Mouse (Mus musculus) forebrain, embryonic 15.5 days (tissue): ENCODE data around the gene Mus81. TPM values are rescaled to one million over a fixed set of nuclear protein-coding genes. Genes with fewer than 3 reads are reported as not detected.
"Not testable (repeated sequence)": the region's sequence is repeated elsewhere in the genome, so short reads cannot be mapped to it uniquely, and the experiment has no call there.

Source experiments
- ATAC-seq: fragments of 200-750 bp; cut with Nextera tagmentation; replicated peaks from 2 replicates; pipeline ENCODE4 v1.8.0; 2017; ENCODE audit warnings: mild to moderate bottlenecking, moderate TSS enrichment, moderate library complexity
- H3K27ac ChIP-seq: fragments of 300-500 bp; sonication (generic); replicated peaks from 2 replicates; pipeline ENCODE4 v1.5.1; 2015; ENCODE audit warnings: mild to moderate bottlenecking, inconsistent platforms
- H3K27me3 ChIP-seq: fragments of 300-500 bp; sonication (generic); 2 replicates; pipeline ENCODE4 v1.6.1; 2015; ENCODE audit warnings: inconsistent platforms
- H3K36me3 ChIP-seq: fragments of 300-500 bp; sonication (generic); 2 replicates; pipeline ENCODE4 v1.6.1; 2015; ENCODE audit warnings: mild to moderate bottlenecking, inconsistent platforms
- H3K4me1 ChIP-seq: fragments of 300-500 bp; sonication (generic); 2 replicates; pipeline ENCODE4 v1.6.1; 2015; ENCODE audit warnings: inconsistent platforms
- H3K4me2 ChIP-seq: fragments of 300-500 bp; sonication (generic); replicated peaks from 2 replicates; pipeline ENCODE4 v1.6.1; 2015; ENCODE audit warnings: mild to moderate bottlenecking, inconsistent platforms
- H3K4me3 ChIP-seq: fragments of 300-500 bp; sonication (generic); 2 replicates; pipeline ENCODE4 v1.5.1; 2015; ENCODE audit warnings: mild to moderate bottlenecking, inconsistent platforms
- H3K9ac ChIP-seq: fragments of 300-500 bp; sonication (generic); replicated peaks from 2 replicates; pipeline ENCODE4 v1.6.1; 2015; ENCODE audit warnings: mild to moderate bottlenecking, inconsistent platforms
- H3K9me3 ChIP-seq: fragments of 300-500 bp; sonication (generic); 2 replicates; pipeline ENCODE4 v1.6.1; 2016; ENCODE audit warnings: inconsistent platforms
- WGBS: fragments of 180-500 bp; shearing (Covaris S2); methylation state at CpG from one replicate; pipeline ENCODE4 v1.1.7; 2015; ENCODE audit warnings: mixed read lengths; 5-methylcytosine and 5-hydroxymethylcytosine counted together
- polyA plus RNA-seq: library from polyadenylated mRNA; unstranded; fragments of >200 nt; fragmentation: Nextera tagmentation; extraction: Ambion mirVana; gene quantifications from 2 replicates; pipeline ENCODE4 v1.2.1, GENCODE M21; 2015

The Mus81 gene
- polyA plus RNA-seq, 1 experiment from 2014 or later, result 60.7 TPM

GRCm38 (mm10) chr19:5511074-5511632 lies 23.0 kb upstream of the Mus81 start:
- 0 out of 2 replicates have a peak, but pooled peaks have one; percentile 16 for ATAC-seq
- H3K9me3 ChIP-seq, result no peaks in the 10 kb centered on the region
- H3K36me3 ChIP-seq, result no peaks in the 10 kb centered on the region
- H3K27me3 ChIP-seq, result no peaks in the 10 kb centered on the region
- 51% methylated on average over 14 of the region's 15 CpGs for WGBS
- H3K9ac ChIP-seq, result peak overlapping the region; percentile 49
- peak overlapping the region; percentile 71 for H3K4me2 ChIP-seq
- peak overlapping the region; percentile 77 for H3K27ac ChIP-seq
- peak overlapping the region; percentile 58 for H3K4me3 ChIP-seq
- H3K4me1 ChIP-seq, result peaks cover 27% of the 10 kb centered on the region

- H3K4me3 ChIP-seq, result peak within 1 kb of the TSS; percentile 58
- ATAC-seq, result peak; percentile 99
- H3K27ac ChIP-seq, result peak within 1 kb of the TSS; percentile 77
- 3% methylated on average over 47 of the region's 47 CpGs for WGBS
- no peaks in the 10 kb centered on the region for H3K9me3 ChIP-seq
- no peaks in the 10 kb centered on the region for H3K27me3 ChIP-seq
- no peaks in the 10 kb centered on the region for H3K36me3 ChIP-seq
- H3K4me2 ChIP-seq, result peak within 1 kb of the TSS; percentile 71
- peak within 1 kb of the TSS; percentile 59 for H3K9ac ChIP-seq
- H3K4me1 ChIP-seq, result peaks cover 27% of the 10 kb centered on the region
These were observed 22.1 kb upstream of the Mus81 start, which contains the start of gene Snx32 for GRCm38 (mm10) chr19:5510031-5511026. Gene Snx32, minus strand, starts transcription at chr19:5510538.

GRCm38 (mm10) chr19:5503687-5504086 lies 15.5 kb upstream of the Mus81 start, which contains the start of gene 1700020D05Rik:
Gene 1700020D05Rik, minus strand, starts transcription at chr19:5503787.
- no peak for ATAC-seq
- peaks cover 3% of the 10 kb centered on the region; the same call in 1 of the 2 replicates for H3K36me3 ChIP-seq
- 60% methylated on average over 17 of the region's 17 CpGs for WGBS

GRCm38 (mm10) chr19:5500330-5500875 lies 12.2 kb upstream of the Mus81 start:
- H3K36me3 ChIP-seq, result peaks cover 29% of the 10 kb centered on the region
- H3K9ac ChIP-seq, result no peak overlapping the region
- no peaks in the 10 kb centered on the region for H3K9me3 ChIP-seq
- 89% methylated on average over 2 of the region's 2 CpGs for WGBS
- no peaks in the 10 kb centered on the region for H3K27me3 ChIP-seq
- no peak overlapping the region for H3K27ac ChIP-seq
- no peaks in the 10 kb centered on the region for H3K4me1 ChIP-seq
- no peak overlapping the region for H3K4me3 ChIP-seq
- ATAC-seq, result no peak
- no peak overlapping the region for H3K4me2 ChIP-seq

More at GRCm38 (mm10) chr19:5503687-5504086, 15.5 kb upstream of the Mus81 start, which contains the start of gene 1700020D05Rik:
- Histone ChIP-seq H3K4me3 (no peak within 1 kb of the TSS), H3K9me3 (no peaks in the 10 kb centered on the region), H3K27me3 (no peaks in the 10 kb centered on the region), H3K27ac (no peak within 1 kb of the TSS), H3K4me1 (no peaks in the 10 kb centered on the region), H3K9ac (no peak within 1 kb of the TSS), H3K4me2 (no peak within 1 kb of the TSS)

DNA sequence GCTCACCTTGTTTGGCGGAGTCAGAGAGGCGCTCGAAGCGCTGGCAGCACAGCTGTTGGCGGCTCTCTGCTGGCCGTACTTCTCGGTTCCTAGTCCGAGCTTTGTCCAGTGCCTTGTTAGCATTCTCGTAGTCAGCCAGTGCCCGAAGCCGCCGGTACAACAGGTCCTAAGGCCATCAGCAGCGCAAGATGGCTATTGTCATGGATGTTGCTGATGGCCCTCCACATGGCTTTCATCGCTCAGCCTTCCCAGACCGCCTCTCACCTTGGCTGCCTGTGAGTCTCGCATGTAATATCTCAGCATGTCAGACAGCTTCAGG lies 7.8 kb upstream of the Mus81 start:
- no peak overlapping the region for H3K4me3 ChIP-seq
- ATAC-seq, result no peak

DNA sequence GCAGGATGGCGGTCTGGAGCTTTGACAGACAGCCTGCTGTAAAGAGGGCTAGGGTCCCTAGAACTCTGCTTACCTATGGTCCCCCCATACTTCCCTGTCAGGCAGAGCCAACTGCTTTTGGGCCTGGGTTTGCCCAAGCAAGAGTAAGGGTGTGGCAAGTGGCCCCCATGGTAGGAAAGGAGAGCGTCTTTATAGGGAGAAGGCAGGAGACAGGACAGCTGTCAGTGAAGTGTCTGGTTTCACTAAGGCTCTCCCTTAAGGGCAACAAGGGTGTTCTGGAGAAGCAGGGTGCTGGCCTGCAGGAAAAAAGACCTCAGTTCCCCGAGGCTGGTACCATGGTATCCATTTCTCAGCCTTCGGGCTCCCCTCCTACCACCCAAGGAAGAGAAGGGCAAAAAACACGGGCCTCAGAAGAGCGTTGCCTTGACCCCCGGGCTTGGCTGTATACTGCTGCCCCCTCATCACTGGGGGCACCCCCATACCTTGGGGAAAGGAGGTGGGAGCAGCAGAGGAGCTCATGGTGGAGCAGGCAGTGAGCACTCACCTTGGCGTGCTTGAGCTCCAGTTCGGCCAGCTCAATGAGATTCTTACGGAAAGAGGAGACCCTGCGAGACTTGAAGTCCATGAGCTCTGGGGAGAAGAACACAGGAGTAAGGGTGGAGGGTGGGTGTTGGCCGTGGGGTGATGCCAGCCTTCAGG lies 7.3 kb upstream of the Mus81 start:
- WGBS, result 81% methylated on average over 12 of the region's 12 CpGs

More for the DNA sequence above, 7.8 kb upstream of the Mus81 start:
- no peak overlapping the region for H3K27ac ChIP-seq
- H3K27me3 ChIP-seq, result no peaks in the 10 kb centered on the region
- peaks cover 57% of the 10 kb centered on the region for H3K36me3 ChIP-seq
- H3K9me3 ChIP-seq, result no peaks in the 10 kb centered on the region
- H3K4me1 ChIP-seq, result peaks cover 19% of the 10 kb centered on the region
- 87% methylated on average over 16 of the region's 16 CpGs for WGBS
- no peak overlapping the region for H3K4me2 ChIP-seq
- no peak overlapping the region for H3K9ac ChIP-seq

GRCm38 (mm10) chr19:5494314-5494713 lies 6.1 kb upstream of the Mus81 start:
- WGBS, result 87% methylated on average over 3 of the region's 3 CpGs
- H3K4me3 ChIP-seq, result no peak overlapping the region
- no peak for ATAC-seq
- peaks cover 57% of the 10 kb centered on the region for H3K36me3 ChIP-seq
- no peak overlapping the region for H3K9ac ChIP-seq
- no peaks in the 10 kb centered on the region for H3K27me3 ChIP-seq
- H3K4me1 ChIP-seq, result peaks cover 27% of the 10 kb centered on the region
- H3K4me2 ChIP-seq, result no peak overlapping the region
- H3K27ac ChIP-seq, result no peak overlapping the region
- no peaks in the 10 kb centered on the region for H3K9me3 ChIP-seq

More for the DNA sequence above, 7.3 kb upstream of the Mus81 start:
- H3K36me3 ChIP-seq, result peaks cover 57% of the 10 kb centered on the region
- no peak overlapping the region for H3K9ac ChIP-seq
- no peak overlapping the region for H3K4me2 ChIP-seq
- no peak for ATAC-seq
- peaks cover 19% of the 10 kb centered on the region for H3K4me1 ChIP-seq
- no peaks in the 10 kb centered on the region for H3K9me3 ChIP-seq
- H3K27me3 ChIP-seq, result no peaks in the 10 kb centered on the region
- H3K27ac ChIP-seq, result no peak overlapping the region
- no peak overlapping the region for H3K4me3 ChIP-seq

DNA sequence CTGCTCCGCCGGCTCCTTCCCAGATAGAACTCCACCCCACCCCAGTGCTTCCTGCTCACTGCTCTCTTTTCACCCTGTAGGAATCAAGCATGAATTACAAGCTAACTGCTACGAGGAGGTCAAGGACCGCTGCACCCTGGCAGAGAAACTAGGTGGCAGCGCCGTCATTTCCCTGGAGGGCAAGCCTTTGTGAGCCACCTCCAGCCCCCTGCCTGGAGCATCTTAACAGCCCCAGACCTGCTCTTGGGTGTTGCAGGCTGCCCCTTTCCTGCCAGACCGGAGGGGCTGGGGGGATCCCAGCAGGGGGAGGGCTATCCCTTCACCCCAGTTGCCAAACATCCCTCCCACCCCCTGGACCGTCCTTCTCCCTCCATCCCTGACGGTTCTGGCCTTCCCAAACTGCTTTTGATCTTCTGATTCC lies 5.1 kb upstream of the Mus81 start:
- WGBS, result 74% methylated on average over 9 of the region's 9 CpGs
- H3K9me3 ChIP-seq, H3K9ac ChIP-seq, H3K27ac ChIP-seq, ATAC-seq, H3K27me3 ChIP-seq, H3K4me3 ChIP-seq, H3K4me2 ChIP-seq: not testable (repeated sequence)
- Histone ChIP-seq H3K36me3 (peaks cover 57% of the 10 kb centered on the region), H3K4me1 (peaks cover 37% of the 10 kb centered on the region)

GRCm38 (mm10) chr19:5492641-5493040 lies 4.4 kb upstream of the Mus81 start:
- WGBS, result 88% methylated on average over 4 of the region's 4 CpGs
- Histone ChIP-seq H3K27me3 (no peaks in the 10 kb centered on the region), H3K4me1 (peaks cover 40% of the 10 kb centered on the region), H3K36me3 (peaks cover 53% of the 10 kb centered on the region), H3K4me2 (no peak overlapping the region), H3K4me3 (no peak overlapping the region), H3K27ac (no peak overlapping the region), H3K9me3 (no peaks in the 10 kb centered on the region), H3K9ac (no peak overlapping the region)
- no peak for ATAC-seq

GRCm38 (mm10) chr19:5490898-5491708 lies 2.9 kb upstream of the Mus81 start:
- Histone ChIP-seq H3K4me2 (peak overlapping the region; percentile 88), H3K36me3 (peaks cover 37% of the 10 kb centered on the region), H3K9me3 (no peaks in the 10 kb centered on the region), H3K9ac (peak overlapping the region; percentile 99), H3K27me3 (no peaks in the 10 kb centered on the region), H3K4me1 (peaks cover 50% of the 10 kb centered on the region), H3K27ac (peak overlapping the region; percentile 99), H3K4me3 (peak overlapping the region; percentile 100)
- WGBS, result 0% methylated on average over 59 of the region's 59 CpGs
- ATAC-seq, result peak; percentile 23

DNA sequence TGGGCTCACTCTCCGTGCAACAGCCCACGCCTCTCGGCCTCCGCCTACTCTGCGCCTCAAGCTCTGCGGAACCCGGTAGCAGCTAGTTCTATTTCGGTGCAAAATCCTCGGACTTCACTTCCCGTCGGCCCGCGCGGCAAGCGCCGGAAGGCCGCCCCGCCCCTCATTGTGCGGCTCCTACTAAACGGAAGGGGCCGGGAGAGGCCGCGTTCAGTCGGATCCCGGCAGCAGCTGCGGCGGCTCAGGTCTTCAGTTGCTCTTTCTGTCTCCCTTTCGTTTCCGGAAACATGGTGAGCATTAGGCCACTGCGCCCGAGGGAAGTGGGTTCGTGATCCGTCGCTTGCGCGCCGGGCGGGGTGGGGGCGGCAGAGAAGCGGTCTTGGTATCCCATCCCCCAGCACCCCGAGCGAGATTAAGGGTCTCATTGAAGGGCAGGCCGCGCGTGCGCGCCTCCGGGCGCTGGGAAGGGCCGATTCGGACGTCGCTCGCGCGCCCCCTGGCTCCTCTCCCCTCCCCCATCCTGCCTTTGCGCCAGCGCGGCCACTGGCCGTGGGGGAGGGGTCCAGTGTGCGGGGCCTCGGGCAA lies 2.2 kb upstream of the Mus81 start, which contains the start of gene Cfl1:
Cfl1 (plus strand) TSS at position 143 of the 585 bp plus-strand sequence.
- Histone ChIP-seq H3K36me3 (peaks cover 32% of the 10 kb centered on the region), H3K9ac (peak within 1 kb of the TSS; percentile 99), H3K4me3 (peak within 1 kb of the TSS; percentile 100), H3K9me3 (no peaks in the 10 kb centered on the region), H3K27ac (peak within 1 kb of the TSS; percentile 99), H3K27me3 (no peaks in the 10 kb centered on the region), H3K4me1 (peaks cover 50% of the 10 kb centered on the region), H3K4me2 (peak within 1 kb of the TSS; percentile 88)
- ATAC-seq, result peak; percentile 71
- under 1% methylated on average over 60 of the region's 62 CpGs for WGBS
